19 mouse cellular contexts compared by ENCODE assay signal in the genomic region with DNA sequence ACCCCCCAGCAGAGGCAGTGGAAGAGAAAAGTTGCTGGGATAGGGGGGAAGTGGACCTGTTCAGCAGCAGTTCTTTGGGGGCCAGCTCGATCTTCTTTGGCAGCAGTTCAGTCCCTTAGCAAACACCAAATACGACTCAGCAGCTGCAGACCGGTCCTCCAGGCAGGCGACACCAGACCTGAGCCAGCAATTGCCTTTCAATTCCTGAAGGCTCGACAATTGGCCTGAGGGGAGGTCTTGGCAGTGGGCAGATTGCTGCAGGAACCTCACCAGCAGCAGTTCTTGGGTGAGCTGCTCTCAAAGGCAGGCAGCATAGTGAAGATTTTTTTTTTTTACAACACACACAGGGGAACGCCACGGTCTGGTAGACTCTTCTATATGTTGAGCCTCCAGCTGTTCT. TPM values are rescaled to one million over a fixed set of nuclear protein-coding genes. Genes with fewer than 3 reads are reported as not detected.
A peak's percentile ranks its signal among the peaks of the same experiment; 100 is the strongest.
DNase-seq lines count a peak whose midpoint lies in the region; ATAC-seq and TF ChIP-seq lines count a peak whose summit lies in the region.
"Had no signal": no experiment of that assay in that cellular context is flagged by ENCODE, and none has a peak within 500 bp of the region (broad histone marks: within the 10 kb centered on the region; RNA-seq: fewer than 3 reads in every experiment).

No protein-coding gene starts in this region.

- WGBS in midbrain, embryonic 10.5 days, result 21% methylated on average over 7 of the region's 7 CpGs
- WGBS in midbrain, embryonic 15.5 days, result 9% methylated on average over 7 of the region's 7 CpGs
- WGBS in forebrain, embryonic 16.5 days, result 4% methylated on average over 7 of the region's 7 CpGs
- 22% methylated on average over 7 of the region's 7 CpGs for WGBS in intestine, embryonic 16.5 days

- no peak overlapping the region for H3K4me3 ChIP-seq in midbrain, embryonic 10.5 days
- H3K4me3 ChIP-seq in midbrain, embryonic 15.5 days, result no peak overlapping the region
- H3K4me3 ChIP-seq in ES-Bruce4 (ENCODE audit: low read depth, low read length), result no peak overlapping the region
- no peak overlapping the region for H3K4me3 ChIP-seq in forebrain, embryonic 16.5 days (replicated peaks; ENCODE audit: low read length)
- no peak overlapping the region for H3K4me3 ChIP-seq in intestine, embryonic 16.5 days (ENCODE audit: low read length)
- H3K4me3 ChIP-seq: neural tube, embryonic 13.5 days had no signal

- 0 out of 2 replicates have a peak, but pooled peaks have one; percentile 46 for TF ChIP-seq EP300 in ES-Bruce4 (IDR thresholded peaks at IDR 0.05; ENCODE audit: insufficient read depth, low read depth, low read length)

- no peak for ATAC-seq in midbrain, embryonic 15.5 days (replicated peaks)
- peak; percentile 53 for ATAC-seq in forebrain, embryonic 16.5 days
- no peak for ATAC-seq in intestine, embryonic 16.5 days
- ATAC-seq: Patski had no signal

- H3K9ac ChIP-seq in midbrain, embryonic 15.5 days, result no peak overlapping the region
- no peak overlapping the region for H3K9ac ChIP-seq in ES-Bruce4 (ENCODE audit: low read depth, poor library complexity, severe bottlenecking)
- H3K9ac ChIP-seq in forebrain, embryonic 16.5 days (replicated peaks; ENCODE audit: low read depth, low read length), result no peak overlapping the region
- no peak overlapping the region for H3K9ac ChIP-seq in intestine, embryonic 16.5 days (ENCODE audit: low read depth, low read length)
- H3K9ac ChIP-seq: neural tube, embryonic 13.5 days had no signal

- no peaks in the 10 kb centered on the region for H3K9me3 ChIP-seq in midbrain, embryonic 10.5 days (replicated peaks)
- no peaks in the 10 kb centered on the region for H3K9me3 ChIP-seq in midbrain, embryonic 15.5 days
- no peaks in the 10 kb centered on the region for H3K9me3 ChIP-seq in ES-Bruce4 (replicated peaks; ENCODE audit: control insufficient read depth, insufficient read depth, low read length, poor library complexity, severe bottlenecking)
- H3K9me3 ChIP-seq in forebrain, embryonic 16.5 days (ENCODE audit: control insufficient read depth, low read length), result no peaks in the 10 kb centered on the region
- no peaks in the 10 kb centered on the region for H3K9me3 ChIP-seq in intestine, embryonic 16.5 days (ENCODE audit: control insufficient read depth, low read length)
- H3K9me3 ChIP-seq: neural tube, embryonic 13.5 days had no signal

- peaks cover 72% of the 10 kb centered on the region for H3K4me1 ChIP-seq in midbrain, embryonic 10.5 days
- H3K4me1 ChIP-seq in midbrain, embryonic 15.5 days, result peaks cover 34% of the 10 kb centered on the region
- peaks cover 6% of the 10 kb centered on the region for H3K4me1 ChIP-seq in ES-Bruce4 (ENCODE audit: control insufficient read depth, insufficient read depth, low read length)
- peaks cover 32% of the 10 kb centered on the region for H3K4me1 ChIP-seq in forebrain, embryonic 16.5 days (replicated peaks; ENCODE audit: control insufficient read depth, insufficient read depth, low read length)
- H3K4me1 ChIP-seq in intestine, embryonic 16.5 days (ENCODE audit: control insufficient read depth, insufficient read depth, low read length), result 0 out of 2 replicates have a peak, but pooled peaks cover 2% of the 10 kb centered on the region

- no peak for TF ChIP-seq CTCF in ES-Bruce4 (IDR thresholded peaks at IDR 0.05; ENCODE audit: low read depth, low read length)
- no peak for TF ChIP-seq CTCF in brain, embryonic 14.5 days (IDR thresholded peaks at IDR 0.05; ENCODE audit: borderline replicate concordance, extremely low read depth, insufficient read depth, insufficient read length)

- no peaks in the 10 kb centered on the region for H3K36me3 ChIP-seq in midbrain, embryonic 10.5 days
- H3K36me3 ChIP-seq in midbrain, embryonic 15.5 days (replicated peaks), result no peaks in the 10 kb centered on the region
- H3K36me3 ChIP-seq in ES-Bruce4 (ENCODE audit: control insufficient read depth, insufficient read depth, low read length, poor library complexity, severe bottlenecking), result no peaks in the 10 kb centered on the region
- no peaks in the 10 kb centered on the region for H3K36me3 ChIP-seq in forebrain, embryonic 16.5 days (ENCODE audit: control insufficient read depth, insufficient read depth)
- no peaks in the 10 kb centered on the region for H3K36me3 ChIP-seq in intestine, embryonic 16.5 days (ENCODE audit: control insufficient read depth, insufficient read depth, low read length)
- H3K36me3 ChIP-seq: neural tube, embryonic 13.5 days had no signal

- DNase-seq in midbrain, embryonic 10.5 days (ENCODE audit: low spot score), result no peak
- peak; percentile 91 for DNase-seq in brain, embryonic 14.5 days (ENCODE audit: low read depth)
- DNase-seq in cerebellum, postnatal 36 days, result no peak
- DNase-seq: adrenal gland, postnatal 10 days; cerebellum, adult 9-11 months; heart, postnatal 10 days; kidney, adult 18-20 months; liver; lung, postnatal 10 days; thymus, postnatal 25 days had no signal

- peak overlapping the region; percentile 38 for H3K27ac ChIP-seq in midbrain, embryonic 10.5 days (replicated peaks)
- H3K27ac ChIP-seq in midbrain, embryonic 15.5 days, result no peak overlapping the region
- no peak overlapping the region for H3K27ac ChIP-seq in ES-Bruce4 (ENCODE audit: insufficient read depth, low read length)
- no peak overlapping the region; the same call in 1 of the 2 replicates for H3K27ac ChIP-seq in forebrain, embryonic 16.5 days (ENCODE audit: low read length)
- no peak overlapping the region for H3K27ac ChIP-seq in intestine, embryonic 16.5 days (ENCODE audit: low read length)
- H3K27ac ChIP-seq: kidney, postnatal 0 days; neural tube, embryonic 13.5 days had no signal

- no peak overlapping the region for H3K4me2 ChIP-seq in midbrain, embryonic 15.5 days
- no peak overlapping the region for H3K4me2 ChIP-seq in forebrain, embryonic 16.5 days (ENCODE audit: low read length)
- no peak overlapping the region for H3K4me2 ChIP-seq in intestine, embryonic 16.5 days (ENCODE audit: low read depth, low read length)
- H3K4me2 ChIP-seq: heart, embryonic 11.5 days; neural tube, embryonic 13.5 days had no signal

- peaks cover 91% of the 10 kb centered on the region for H3K27me3 ChIP-seq in midbrain, embryonic 10.5 days (ENCODE audit: low read depth, poor library complexity, severe bottlenecking)
- peaks cover 44% of the 10 kb centered on the region for H3K27me3 ChIP-seq in midbrain, embryonic 15.5 days (replicated peaks)
- H3K27me3 ChIP-seq in ES-Bruce4 (ENCODE audit: control insufficient read depth, insufficient read depth, low read length, poor library complexity, severe bottlenecking), result no peaks in the 10 kb centered on the region
- H3K27me3 ChIP-seq in forebrain, embryonic 16.5 days (replicated peaks; ENCODE audit: control insufficient read depth, insufficient read depth, low read length), result peaks cover 17% of the 10 kb centered on the region
- H3K27me3 ChIP-seq in intestine, embryonic 16.5 days (replicated peaks; ENCODE audit: control insufficient read depth, insufficient read depth, low read length), result peaks cover 39% of the 10 kb centered on the region

- TF ChIP-seq POLR2A in ES-Bruce4 (IDR thresholded peaks at IDR 0.05; ENCODE audit: insufficient read depth, low read length), result no peak
- no peak for TF ChIP-seq POLR2A in brain, embryonic 14.5 days (IDR thresholded peaks at IDR 0.05; ENCODE audit: borderline replicate concordance, extremely low read depth, insufficient read depth, insufficient read length, poor library complexity, severe bottlenecking)

RNA-seq across cellular contexts. Expression of a gene that starts 7.3 kb away (rescaled TPM):
- polyA plus RNA-seq in midbrain, embryonic 10.5 days (2016; fragmentation: Nextera tagmentation; extraction: Ambion mirVana), result not detected in 2 replicates
- not detected in 2 replicates for polyA plus RNA-seq in midbrain, embryonic 15.5 days (2015; fragmentation: Nextera tagmentation; extraction: Ambion mirVana)
- not detected in 2 replicates for polyA plus RNA-seq in ES-Bruce4 (2011; ENCODE audit: insufficient read depth, insufficient read length, low read depth, missing spikeins)
- polyA plus RNA-seq in brain, embryonic 14.5 days (2012; rRNA removed), result not detected in 2 replicates
- not detected in 2 replicates for polyA plus RNA-seq in forebrain, embryonic 16.5 days (2015; fragmentation: Nextera tagmentation; extraction: Ambion mirVana)
- polyA plus RNA-seq in intestine, embryonic 16.5 days (2015; fragmentation: Nextera tagmentation; extraction: Ambion mirVana), result not detected in 2 replicates
- polyA plus RNA-seq: heart, embryonic 11.5 days; kidney, postnatal 0 days; liver, embryonic 16.5 days; neural tube, embryonic 13.5 days; Patski had no signal

RNA-seq across cellular contexts. Expression of a gene that starts 39.2 kb away (rescaled TPM):
- polyA plus RNA-seq in midbrain, embryonic 10.5 days (2016; fragmentation: Nextera tagmentation; extraction: Ambion mirVana), result 16.0 and 16.3 TPM in 2 replicates
- polyA plus RNA-seq in midbrain, embryonic 15.5 days (2015; fragmentation: Nextera tagmentation; extraction: Ambion mirVana), result 23.9 and 27.4 TPM in 2 replicates
- polyA plus RNA-seq in ES-Bruce4 (2011; ENCODE audit: insufficient read depth, insufficient read length, low read depth, missing spikeins), result 11.7 and 12.6 TPM in 2 replicates
- 31.2 and 36.1 TPM in 2 replicates for polyA plus RNA-seq in brain, embryonic 14.5 days (2012; rRNA removed)
- 15.8 and 19.2 TPM in 2 replicates for polyA plus RNA-seq in forebrain, embryonic 16.5 days (2015; fragmentation: Nextera tagmentation; extraction: Ambion mirVana)
- 10.3 and 11.1 TPM in 2 replicates for polyA plus RNA-seq in intestine, embryonic 16.5 days (2015; fragmentation: Nextera tagmentation; extraction: Ambion mirVana)
